Mouse (Mus musculus) hindbrain, embryonic 12.5 days (tissue): ENCODE data around the gene Hist1h1a. TPM values are rescaled to one million over a fixed set of nuclear protein-coding genes. Genes with fewer than 3 reads are reported as not detected.

Experiments used
- ATAC-seq: fragments of 200-750 bp; cut with Nextera tagmentation; 2 replicates; pipeline ENCODE4 v1.8.0; 2017; ENCODE audit warnings: moderate TSS enrichment; ENCODE audit not compliant: low FRiP score
- H3K27ac ChIP-seq: fragments of 300-500 bp; sonication (generic); 2 replicates; pipeline ENCODE4 v1.5.1; 2016; ENCODE audit warnings: mild to moderate bottlenecking
- H3K27me3 ChIP-seq: fragments of 300-500 bp; sonication (generic); 2 replicates; pipeline ENCODE4 v1.6.1; 2016; ENCODE audit warnings: mild to moderate bottlenecking
- H3K36me3 ChIP-seq: fragments of 300-500 bp; sonication (generic); 2 replicates; pipeline ENCODE4 v1.6.1; 2016; ENCODE audit warnings: mild to moderate bottlenecking
- H3K4me1 ChIP-seq: fragments of 300-500 bp; sonication (generic); 2 replicates; pipeline ENCODE4 v1.6.1; 2016
- H3K4me2 ChIP-seq: fragments of 300-500 bp; sonication (generic); replicated peaks from 2 replicates; pipeline ENCODE4 v1.6.1; 2016; ENCODE audit warnings: mild to moderate bottlenecking
- H3K4me3 ChIP-seq: fragments of 300-500 bp; sonication (generic); 2 replicates; pipeline ENCODE4 v1.5.1; 2016; ENCODE audit warnings: mild to moderate bottlenecking
- H3K9ac ChIP-seq: fragments of 300-500 bp; sonication (generic); 2 replicates; pipeline ENCODE4 v1.6.1; 2016; ENCODE audit warnings: mild to moderate bottlenecking, moderate library complexity
- H3K9me3 ChIP-seq: fragments of 300-500 bp; sonication (generic); replicated peaks from 2 replicates; pipeline ENCODE4 v1.6.1; 2016; ENCODE audit warnings: mild to moderate bottlenecking
- WGBS: fragments of 180-500 bp; shearing (Covaris S2); methylation state at CpG from one replicate; pipeline ENCODE4 v1.1.7; 2016; 5-methylcytosine and 5-hydroxymethylcytosine counted together
- polyA plus RNA-seq: library from polyadenylated mRNA; unstranded; fragments of >200 nt; fragmentation: Nextera tagmentation; extraction: Ambion mirVana; gene quantifications from 2 replicates; pipeline ENCODE4 v1.2.1, GENCODE M21; 2016

Hist1h1a gene
- polyA plus RNA-seq, 1 experiment from 2014 or later, result 2.7 TPM

GRCm38 (mm10) chr13:23738041-23738440 is 25.4 kb upstream of the Hist1h1a start:
- WGBS, result 26% methylated on average over 4 of the region's 4 CpGs
- no peaks in the 10 kb centered on the region for H3K9me3 ChIP-seq
- peak overlapping the region; percentile 99 for H3K4me2 ChIP-seq
- H3K4me1 ChIP-seq, result peaks cover 13% of the 10 kb centered on the region
- peak overlapping the region; percentile 94 for H3K27ac ChIP-seq
- no peaks in the 10 kb centered on the region for H3K36me3 ChIP-seq
- H3K27me3 ChIP-seq, result no peaks in the 10 kb centered on the region
- H3K9ac ChIP-seq, result peak overlapping the region; percentile 82
- H3K4me3 ChIP-seq, result peak overlapping the region; percentile 53
- no peak for ATAC-seq

- Histone ChIP-seq H3K27ac (peak within 1 kb of the TSS; percentile 94), H3K4me3 (peak within 1 kb of the TSS; percentile 53), H3K4me2 (peak within 1 kb of the TSS; percentile 99), H3K36me3 (no peaks in the 10 kb centered on the region), H3K9me3 (no peaks in the 10 kb centered on the region), H3K27me3 (no peaks in the 10 kb centered on the region), H3K4me1 (peaks cover 13% of the 10 kb centered on the region), H3K9ac (peak within 1 kb of the TSS; percentile 82)
- under 1% methylated on average over 38 of the region's 38 CpGs for WGBS
- peak; percentile 97 for ATAC-seq
Observed at GRCm38 (mm10) chr13:23738677-23739068, 24.8 kb upstream of the Hist1h1a start, which contains the start of gene Hist1h1c. TSS of gene Hist1h1c (plus strand) at chr13:23738808.

GRCm38 (mm10) chr13:23739069-23739921 is 24.2 kb upstream of the Hist1h1a start:
- peak overlapping the region; percentile 82 for H3K9ac ChIP-seq
- H3K36me3 ChIP-seq, result no peaks in the 10 kb centered on the region
- H3K4me2 ChIP-seq, result peak overlapping the region; percentile 99
- under 1% methylated on average over 39 of the region's 39 CpGs for WGBS
- H3K9me3 ChIP-seq, result no peaks in the 10 kb centered on the region
- peaks cover 13% of the 10 kb centered on the region for H3K4me1 ChIP-seq
- peak overlapping the region; percentile 53 for H3K4me3 ChIP-seq
- H3K27ac ChIP-seq, result peak overlapping the region; percentile 94
- peak; percentile 86 for ATAC-seq
- no peaks in the 10 kb centered on the region for H3K27me3 ChIP-seq

GRCm38 (mm10) chr13:23739922-23740252 is 23.6 kb upstream of the Hist1h1a start:
- 1% methylated on average over 14 of the region's 14 CpGs for WGBS

GRCm38 (mm10) chr13:23740256-23740840 is 23.1 kb upstream of the Hist1h1a start:
- Histone ChIP-seq H3K4me1 (peaks cover 13% of the 10 kb centered on the region), H3K27ac (peak overlapping the region; percentile 94), H3K27me3 (no peaks in the 10 kb centered on the region), H3K4me2 (peak overlapping the region; percentile 99), H3K36me3 (no peaks in the 10 kb centered on the region), H3K4me3 (peak overlapping the region; percentile 53), H3K9ac (peak overlapping the region; percentile 82), H3K9me3 (no peaks in the 10 kb centered on the region)
- no peak for ATAC-seq
- WGBS, result 33% methylated on average over 13 of the region's 13 CpGs

More at GRCm38 (mm10) chr13:23739922-23740252, 23.6 kb upstream of the Hist1h1a start:
- Histone ChIP-seq H3K4me1 (peaks cover 13% of the 10 kb centered on the region), H3K9me3 (no peaks in the 10 kb centered on the region), H3K4me2 (peak overlapping the region; percentile 99), H3K4me3 (peak overlapping the region; percentile 53), H3K27me3 (no peaks in the 10 kb centered on the region), H3K27ac (peak overlapping the region; percentile 94), H3K9ac (peak overlapping the region; percentile 82), H3K36me3 (no peaks in the 10 kb centered on the region)
- ATAC-seq, result no peak

GRCm38 (mm10) chr13:23740910-23741309 is 22.6 kb upstream of the Hist1h1a start:
- no peak for ATAC-seq
- H3K27ac ChIP-seq, result peak overlapping the region; percentile 94; the same call in 1 of the 2 replicates
- peak overlapping the region; percentile 99 for H3K4me2 ChIP-seq
- 68% methylated on average over 5 of the region's 5 CpGs for WGBS
- peaks cover 13% of the 10 kb centered on the region for H3K4me1 ChIP-seq
- H3K27me3 ChIP-seq, result no peaks in the 10 kb centered on the region
- H3K36me3 ChIP-seq, result no peaks in the 10 kb centered on the region
- H3K4me3 ChIP-seq, result no peak overlapping the region
- H3K9me3 ChIP-seq, result no peaks in the 10 kb centered on the region
- no peak overlapping the region for H3K9ac ChIP-seq

- Histone ChIP-seq H3K36me3 (no peaks in the 10 kb centered on the region), H3K4me1 (peaks cover 14% of the 10 kb centered on the region), H3K4me2 (no peak overlapping the region), H3K9me3 (no peaks in the 10 kb centered on the region), H3K9ac (no peak overlapping the region), H3K27ac (no peak overlapping the region), H3K27me3 (no peaks in the 10 kb centered on the region), H3K4me3 (no peak overlapping the region)
- ATAC-seq, result no peak
Observed at GRCm38 (mm10) chr13:23742007-23742406, 21.5 kb upstream of the Hist1h1a start.

- Histone ChIP-seq H3K4me2 (no peak overlapping the region), H3K27me3 (no peaks in the 10 kb centered on the region), H3K9me3 (no peaks in the 10 kb centered on the region), H3K27ac (no peak overlapping the region), H3K4me3 (no peak overlapping the region), H3K9ac (no peak overlapping the region), H3K36me3 (no peaks in the 10 kb centered on the region), H3K4me1 (peaks cover 19% of the 10 kb centered on the region)
- WGBS, result 85% methylated on average over 5 of the region's 5 CpGs
- ATAC-seq, result no peak
Observed at GRCm38 (mm10) chr13:23743215-23743614, 20.3 kb upstream of the Hist1h1a start.

GRCm38 (mm10) chr13:23743963-23744362 is 19.5 kb upstream of the Hist1h1a start:
- H3K4me3 ChIP-seq, result no peak overlapping the region

GRCm38 (mm10) chr13:23744421-23745380 is 18.8 kb upstream of the Hist1h1a start:
- ATAC-seq, result no peak
- peak overlapping the region; percentile 49; the same call in 1 of the 2 replicates for H3K9ac ChIP-seq
- no peaks in the 10 kb centered on the region for H3K27me3 ChIP-seq
- H3K27ac ChIP-seq, result peak overlapping the region; percentile 52; the same call in 1 of the 2 replicates
- H3K9me3 ChIP-seq, result no peaks in the 10 kb centered on the region
- 2% methylated on average over 15 of the region's 36 CpGs for WGBS
- H3K4me2 ChIP-seq, result peak overlapping the region; percentile 64
- H3K4me3 ChIP-seq, result peak overlapping the region; percentile 40
- no peaks in the 10 kb centered on the region for H3K36me3 ChIP-seq
- peaks cover 14% of the 10 kb centered on the region for H3K4me1 ChIP-seq

More at GRCm38 (mm10) chr13:23743963-23744362, 19.5 kb upstream of the Hist1h1a start:
- no peak for ATAC-seq
- H3K36me3 ChIP-seq, result no peaks in the 10 kb centered on the region
- peak overlapping the region; percentile 64 for H3K4me2 ChIP-seq
- peaks cover 19% of the 10 kb centered on the region for H3K4me1 ChIP-seq
- H3K27me3 ChIP-seq, result no peaks in the 10 kb centered on the region
- 51% methylated on average over 4 of the region's 4 CpGs for WGBS
- H3K9me3 ChIP-seq, result no peaks in the 10 kb centered on the region
- no peak overlapping the region for H3K9ac ChIP-seq
- H3K27ac ChIP-seq, result 0 out of 2 replicates have a peak overlapping the region, but pooled peaks have one; percentile 52

- H3K4me1 ChIP-seq, result peaks cover 9% of the 10 kb centered on the region
- peak within 1 kb of the TSS; percentile 58 for H3K9ac ChIP-seq
- ATAC-seq, result peak; percentile 73
- H3K4me3 ChIP-seq, result peak within 1 kb of the TSS; percentile 40
- H3K27ac ChIP-seq, result peak within 1 kb of the TSS; percentile 98
- peak within 1 kb of the TSS; percentile 64 for H3K4me2 ChIP-seq
- no peaks in the 10 kb centered on the region for H3K27me3 ChIP-seq
- no peaks in the 10 kb centered on the region for H3K36me3 ChIP-seq
- no peaks in the 10 kb centered on the region for H3K9me3 ChIP-seq
- 2% methylated on average over 21 of the region's 28 CpGs for WGBS
Observed at GRCm38 (mm10) chr13:23745381-23746161, 17.9 kb upstream of the Hist1h1a start, which contains the start of gene Hist1h3c. TSS of gene Hist1h3c (minus strand) at chr13:23745602.
